Mouse (Mus musculus) brown adipose tissue, adult 24 weeks (tissue): ENCODE measurements around the gene Vmn1r17. TPM values are rescaled to one million over a fixed set of nuclear protein-coding genes. Genes with fewer than 3 reads are reported as not detected.
"Not testable (repeated sequence)": the region's sequence is repeated elsewhere in the genome, so short reads cannot be mapped to it uniquely, and the experiment has no call there.

Source experiments
- H3K27ac ChIP-seq: fragments of 200-500 bp; replicated peaks from 2 replicates; pipeline ENCODE4 v1.5.1; 2012; ENCODE audit warnings: low read depth, mild to moderate bottlenecking, low read length
- H3K4me1 ChIP-seq: fragments of 200-500 bp; 2 replicates; pipeline ENCODE4 v1.6.1; 2012; ENCODE audit warnings: low read length, mixed read lengths; ENCODE audit not compliant: control insufficient read depth, insufficient read depth, insufficient read length
- H3K4me3 ChIP-seq: fragments of 200-500 bp; 2 replicates; pipeline ENCODE4 v1.5.1; 2012; ENCODE audit warnings: low read depth, mild to moderate bottlenecking, low read length, moderate library complexity; ENCODE audit not compliant: insufficient read depth
- polyA plus RNA-seq: library from polyadenylated mRNA; stranded (reverse); fragments of >200 nt; gene quantifications from 2 replicates; pipeline ENCODE4 v1.2.4, GENCODE M21; 2012; ENCODE audit not compliant: missing spikeins, insufficient read depth, insufficient read length

Vmn1r17 gene
- polyA plus RNA-seq = not detected in 2 replicates

GRCm38 (mm10) chr6:57363627-57364026, at the start of gene Vmn1r17:
Vmn1r17 (minus strand) TSS chr6:57363727.
- Histone ChIP-seq H3K4me1 (no peaks in the 10 kb centered on the region), H3K4me3 (no peak within 1 kb of the TSS), H3K27ac (no peak within 1 kb of the TSS)

GRCm38 (mm10) chr6:57403480-57403879, 40.0 kb upstream of the Vmn1r17 start, which contains the start of gene Vmn1r19:
Vmn1r19 (plus strand) TSS chr6:57403780.
- not testable (repeated sequence) for H3K27ac ChIP-seq, H3K4me3 ChIP-seq, H3K4me1 ChIP-seq

- Histone ChIP-seq H3K27ac (no peak within 1 kb of the TSS), H3K4me3 (no peak within 1 kb of the TSS), H3K4me1 (no peaks in the 10 kb centered on the region)
Measured at GRCm38 (mm10) chr6:57395683-57396082, 32.2 kb upstream of the Vmn1r17 start, which contains the start of gene Vmn1r18. Vmn1r18 (minus strand) TSS chr6:57395783.

- H3K27ac ChIP-seq = no peak overlapping the region
- H3K4me3 ChIP-seq = no peak overlapping the region
- no peaks in the 10 kb centered on the region for H3K4me1 ChIP-seq
Measured at GRCm38 (mm10) chr6:57367496-57367895, 4.0 kb upstream of the Vmn1r17 start.

GRCm38 (mm10) chr6:57365866-57366265, 2.3 kb upstream of the Vmn1r17 start:
- H3K4me3 ChIP-seq, H3K27ac ChIP-seq, H3K4me1 ChIP-seq: not testable (repeated sequence)

GRCm38 (mm10) chr6:57356864-57357263, 6.7 kb downstream of the Vmn1r17 start:
- Histone ChIP-seq H3K4me1 (no peaks in the 10 kb centered on the region), H3K4me3 (no peak overlapping the region), H3K27ac (no peak overlapping the region)

GRCm38 (mm10) chr6:57329394-57329793, 34.1 kb downstream of the Vmn1r17 start, which contains the start of gene Vmn1r16:
Vmn1r16 (minus strand) TSS chr6:57329494.
- no peaks in the 10 kb centered on the region for H3K4me1 ChIP-seq
- H3K4me3 ChIP-seq = no peak within 1 kb of the TSS
- H3K27ac ChIP-seq = no peak within 1 kb of the TSS

GRCm38 (mm10) chr6:57326176-57326575, 37.4 kb downstream of the Vmn1r17 start:
- Histone ChIP-seq H3K4me1 (no peaks in the 10 kb centered on the region), H3K27ac (no peak overlapping the region), H3K4me3 (no peak overlapping the region)

Other genes with a start within 250 kb of the Vmn1r17 start
- not detected in 2 replicates for gene Vmn1r11, start 230.3 kb downstream of the Vmn1r17 start, polyA plus RNA-seq
- gene Vmn1r12, start 206.8 kb downstream of the Vmn1r17 start, polyA plus RNA-seq = not detected in 2 replicates
- 0.20 TPM in 1 of 2 replicates, not detected in the other for gene Vmn1r13, start 160.4 kb downstream of the Vmn1r17 start, polyA plus RNA-seq
- gene Vmn1r14, start 132.0 kb downstream of the Vmn1r17 start, polyA plus RNA-seq = not detected in 2 replicates
- not detected in 2 replicates for gene Vmn1r15, start 105.8 kb downstream of the Vmn1r17 start, polyA plus RNA-seq
- not detected in 2 replicates for gene Vmn1r16, start 34.2 kb downstream of the Vmn1r17 start, polyA plus RNA-seq
- not detected in 2 replicates for gene Vmn1r18, start 32.1 kb upstream of the Vmn1r17 start, polyA plus RNA-seq
- gene Vmn1r19, start 40.1 kb upstream of the Vmn1r17 start, polyA plus RNA-seq = not detected in 2 replicates
- gene Vmn1r20, start 65.2 kb upstream of the Vmn1r17 start, polyA plus RNA-seq = not detected in 2 replicates
- gene Ppm1k, start 171.7 kb upstream of the Vmn1r17 start, polyA plus RNA-seq = 9.2 and 17.2 TPM in 2 replicates
- gene Herc6, start 217.3 kb upstream of the Vmn1r17 start, polyA plus RNA-seq = 2.5 and 3.1 TPM in 2 replicates